Mouse (Mus musculus) forebrain, embryonic 13.5 days (tissue): ENCODE results near the gene Tmod3. TPM values are rescaled to one million over a fixed set of nuclear protein-coding genes. Genes with fewer than 3 reads are reported as not detected.
"Not testable (repeated sequence)": the region's sequence is repeated elsewhere in the genome, so short reads cannot be mapped to it uniquely, and the experiment has no call there.

Experiments used
- ATAC-seq: fragments of 200-750 bp; cut with Nextera tagmentation; 2 replicates; pipeline ENCODE4 v1.8.0; 2017
- H3K27ac ChIP-seq: fragments of 300-500 bp; sonication (generic); 2 replicates; pipeline ENCODE4 v1.5.1; 2015; ENCODE audit warnings: inconsistent platforms, mild to moderate bottlenecking, moderate library complexity
- H3K27me3 ChIP-seq: fragments of 300-500 bp; sonication (generic); 2 replicates; pipeline ENCODE4 v1.6.1; 2015; ENCODE audit warnings: mild to moderate bottlenecking, inconsistent platforms
- H3K36me3 ChIP-seq: fragments of 300-500 bp; sonication (generic); 2 replicates; pipeline ENCODE4 v1.6.1; 2015; ENCODE audit warnings: mild to moderate bottlenecking, inconsistent platforms; ENCODE audit not compliant: poor library complexity, severe bottlenecking
- H3K4me1 ChIP-seq: fragments of 300-500 bp; sonication (generic); 2 replicates; pipeline ENCODE4 v1.6.1; 2015; ENCODE audit warnings: inconsistent platforms
- H3K4me2 ChIP-seq: fragments of 300-500 bp; sonication (generic); 2 replicates; pipeline ENCODE4 v1.6.1; 2015; ENCODE audit warnings: inconsistent platforms, mild to moderate bottlenecking, moderate library complexity
- H3K4me3 ChIP-seq: fragments of 300-500 bp; sonication (generic); 2 replicates; pipeline ENCODE4 v1.5.1; 2015; ENCODE audit warnings: mild to moderate bottlenecking, inconsistent platforms
- H3K9ac ChIP-seq: fragments of 300-500 bp; sonication (generic); 2 replicates; pipeline ENCODE4 v1.6.1; 2015; ENCODE audit warnings: mild to moderate bottlenecking, inconsistent platforms
- H3K9me3 ChIP-seq: fragments of 300-500 bp; sonication (generic); replicated peaks from 2 replicates; pipeline ENCODE4 v1.6.1; 2016; ENCODE audit warnings: inconsistent platforms
- WGBS: fragments of 180-500 bp; shearing (Covaris S2); methylation state at CpG from one replicate; pipeline ENCODE4 v1.1.7; 2015; 5-methylcytosine and 5-hydroxymethylcytosine counted together
- polyA plus RNA-seq: library from polyadenylated mRNA; unstranded; fragments of >200 nt; fragmentation: Nextera tagmentation; extraction: Ambion mirVana; gene quantifications from 2 replicates; pipeline ENCODE4 v1.2.1, GENCODE M21; 2015

The Tmod3 gene
- polyA plus RNA-seq, 1 experiment from 2014 or later, result 101 TPM

DNA sequence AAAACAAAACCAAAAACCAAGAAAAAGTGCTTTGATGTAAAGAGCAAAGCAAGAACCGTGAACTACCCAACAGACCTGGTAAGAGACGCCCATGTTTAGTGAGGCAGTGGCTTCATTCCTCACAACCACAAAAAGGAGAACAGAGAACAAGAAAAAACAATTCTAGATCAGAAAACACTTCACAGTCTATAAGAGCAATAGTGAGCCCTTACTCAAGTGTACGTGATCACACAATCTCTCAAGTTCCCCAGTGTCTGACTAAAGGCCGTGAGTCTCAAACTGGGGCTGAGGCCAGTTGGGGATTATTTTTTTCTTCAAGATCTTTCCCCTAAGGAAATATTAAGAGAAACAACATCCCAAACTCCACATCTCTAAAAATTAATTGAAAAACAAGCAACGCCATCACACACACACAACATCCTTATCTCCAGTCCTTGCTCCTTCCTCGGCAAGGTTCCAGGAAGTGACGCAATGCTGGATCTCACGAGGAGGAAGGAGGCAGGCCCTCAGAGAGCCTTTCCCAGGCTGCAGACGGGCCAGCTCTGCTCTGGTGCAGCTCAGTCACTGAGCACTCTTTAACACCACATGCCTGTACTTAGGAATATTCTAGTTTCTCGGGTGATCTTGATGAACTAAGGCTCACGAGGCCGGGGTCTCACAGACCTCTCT is 12.4 kb downstream of the Tmod3 start:
- ATAC-seq, result no peak
- no peak overlapping the region for H3K9ac ChIP-seq
- no peaks in the 10 kb centered on the region for H3K36me3 ChIP-seq
- no peak overlapping the region for H3K27ac ChIP-seq
- no peak overlapping the region for H3K4me2 ChIP-seq
- no peak overlapping the region for H3K4me3 ChIP-seq
- H3K4me1 ChIP-seq, result peaks cover 14% of the 10 kb centered on the region
- peaks cover 7% of the 10 kb centered on the region for H3K9me3 ChIP-seq
- no peaks in the 10 kb centered on the region for H3K27me3 ChIP-seq
- 85% methylated on average over 12 of the region's 12 CpGs for WGBS

GRCm38 (mm10) chr9:75545514-75545913 is 13.9 kb downstream of the Tmod3 start:
- no peak overlapping the region for H3K9ac ChIP-seq
- WGBS, result 93% methylated on average over 8 of the region's 8 CpGs
- H3K36me3 ChIP-seq, result no peaks in the 10 kb centered on the region
- no peaks in the 10 kb centered on the region for H3K27me3 ChIP-seq
- H3K27ac ChIP-seq, result no peak overlapping the region
- ATAC-seq, result no peak
- peaks cover 14% of the 10 kb centered on the region for H3K4me1 ChIP-seq
- H3K4me2 ChIP-seq, result no peak overlapping the region
- no peak overlapping the region for H3K4me3 ChIP-seq
- peaks cover 3% of the 10 kb centered on the region for H3K9me3 ChIP-seq

DNA sequence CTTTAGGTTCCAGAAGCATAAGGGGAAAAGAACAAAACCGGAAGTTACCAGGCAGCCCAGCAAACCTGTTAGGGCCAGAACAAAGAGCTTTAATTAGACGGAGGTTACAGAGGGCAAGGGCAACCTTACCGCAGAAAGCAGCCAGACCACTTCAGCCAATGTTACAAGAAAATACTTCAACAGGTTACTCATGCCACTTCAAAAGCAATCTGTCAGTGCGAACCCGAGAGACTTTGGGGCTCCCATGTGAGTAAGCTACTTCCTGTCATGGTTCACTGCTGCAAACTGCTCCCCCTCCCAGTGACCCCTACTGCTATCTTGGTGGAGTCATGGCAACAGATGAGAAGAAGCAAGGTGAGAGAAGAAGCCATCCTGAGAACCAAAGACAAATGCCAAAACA is 18.0 kb downstream of the Tmod3 start:
- no peaks in the 10 kb centered on the region for H3K36me3 ChIP-seq
- peaks cover 17% of the 10 kb centered on the region for H3K4me1 ChIP-seq
- H3K9ac ChIP-seq, result no peak overlapping the region
- no peak overlapping the region for H3K4me2 ChIP-seq
- 13% methylated on average over 5 of the region's 5 CpGs for WGBS
- no peak overlapping the region for H3K4me3 ChIP-seq
- no peaks in the 10 kb centered on the region for H3K9me3 ChIP-seq
- no peak overlapping the region for H3K27ac ChIP-seq
- no peak for ATAC-seq
- H3K27me3 ChIP-seq, result no peaks in the 10 kb centered on the region

- H3K27ac ChIP-seq, result no peak overlapping the region
- peaks cover 17% of the 10 kb centered on the region for H3K4me1 ChIP-seq
Observed at GRCm38 (mm10) chr9:75536422-75536821, 23.0 kb downstream of the Tmod3 start.

GRCm38 (mm10) chr9:75534431-75534962 is 25.0 kb downstream of the Tmod3 start:
- Histone ChIP-seq H3K9ac (no peak overlapping the region), H3K4me3 (no peak overlapping the region), H3K4me1 (peaks cover 14% of the 10 kb centered on the region), H3K27me3 (no peaks in the 10 kb centered on the region), H3K4me2 (no peak overlapping the region), H3K27ac (no peak overlapping the region), H3K36me3 (peaks cover 7% of the 10 kb centered on the region), H3K9me3 (no peaks in the 10 kb centered on the region)
- WGBS, result 91% methylated on average over 8 of the region's 8 CpGs
- no peak for ATAC-seq

More at GRCm38 (mm10) chr9:75536422-75536821, 23.0 kb downstream of the Tmod3 start:
- Histone ChIP-seq H3K4me3 (no peak overlapping the region), H3K9ac (no peak overlapping the region), H3K9me3 (no peaks in the 10 kb centered on the region), H3K27me3 (no peaks in the 10 kb centered on the region), H3K4me2 (no peak overlapping the region), H3K36me3 (no peaks in the 10 kb centered on the region)
- 59% methylated on average over 1 of the region's 1 CpGs for WGBS
- ATAC-seq, result no peak

DNA sequence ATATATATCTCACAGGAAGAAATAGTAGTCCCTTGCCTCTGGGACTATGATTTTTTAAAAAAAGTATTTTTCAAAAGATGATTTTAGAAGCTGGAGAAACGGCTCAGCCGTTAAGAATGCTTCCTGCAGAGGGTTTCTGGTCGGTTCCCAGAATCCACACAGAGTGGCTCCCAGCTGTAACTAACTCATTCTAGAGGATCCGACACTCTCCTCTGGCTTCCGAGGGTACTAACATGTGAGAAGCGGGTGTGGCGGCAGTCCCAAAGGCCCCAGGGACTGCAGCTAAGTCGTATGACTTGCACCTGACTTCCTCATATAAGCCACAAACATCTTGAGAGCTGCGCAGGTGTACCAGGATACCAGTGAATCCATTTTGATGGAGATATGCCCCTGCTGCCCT is 26.5 kb downstream of the Tmod3 start:
- ATAC-seq, H3K4me3 ChIP-seq, H3K4me2 ChIP-seq, H3K27me3 ChIP-seq, H3K27ac ChIP-seq, H3K9me3 ChIP-seq, H3K9ac ChIP-seq: not testable (repeated sequence)
- H3K4me1 ChIP-seq, result peaks cover 18% of the 10 kb centered on the region
- WGBS, result 82% methylated on average over 9 of the region's 9 CpGs
- peaks cover 15% of the 10 kb centered on the region for H3K36me3 ChIP-seq

GRCm38 (mm10) chr9:75532461-75532860 is 27.0 kb downstream of the Tmod3 start:
- Histone ChIP-seq H3K4me1 (peaks cover 20% of the 10 kb centered on the region), H3K27ac (no peak overlapping the region), H3K27me3 (no peaks in the 10 kb centered on the region), H3K9ac (no peak overlapping the region), H3K4me3 (no peak overlapping the region), H3K9me3 (no peaks in the 10 kb centered on the region), H3K4me2 (no peak overlapping the region), H3K36me3 (peaks cover 16% of the 10 kb centered on the region)
- 96% methylated on average over 7 of the region's 7 CpGs for WGBS
- ATAC-seq, result no peak

- Histone ChIP-seq H3K27me3 (no peaks in the 10 kb centered on the region), H3K4me2 (no peak overlapping the region), H3K9ac (no peak overlapping the region), H3K4me3 (no peak overlapping the region), H3K36me3 (peaks cover 16% of the 10 kb centered on the region), H3K27ac (no peak overlapping the region), H3K4me1 (peaks cover 14% of the 10 kb centered on the region), H3K9me3 (no peaks in the 10 kb centered on the region)
- no peak for ATAC-seq
- WGBS, result 55% methylated on average over 5 of the region's 5 CpGs
Observed at GRCm38 (mm10) chr9:75529358-75529757, 30.1 kb downstream of the Tmod3 start.

GRCm38 (mm10) chr9:75528096-75528495 is 31.4 kb downstream of the Tmod3 start:
- Histone ChIP-seq H3K27ac (no peak overlapping the region), H3K4me3 (no peak overlapping the region), H3K9ac (no peak overlapping the region), H3K4me2 (no peak overlapping the region), H3K27me3 (no peaks in the 10 kb centered on the region), H3K9me3 (no peaks in the 10 kb centered on the region), H3K36me3 (peaks cover 16% of the 10 kb centered on the region), H3K4me1 (peaks cover 17% of the 10 kb centered on the region)
- no peak for ATAC-seq
- WGBS, result 96% methylated on average over 9 of the region's 9 CpGs

DNA sequence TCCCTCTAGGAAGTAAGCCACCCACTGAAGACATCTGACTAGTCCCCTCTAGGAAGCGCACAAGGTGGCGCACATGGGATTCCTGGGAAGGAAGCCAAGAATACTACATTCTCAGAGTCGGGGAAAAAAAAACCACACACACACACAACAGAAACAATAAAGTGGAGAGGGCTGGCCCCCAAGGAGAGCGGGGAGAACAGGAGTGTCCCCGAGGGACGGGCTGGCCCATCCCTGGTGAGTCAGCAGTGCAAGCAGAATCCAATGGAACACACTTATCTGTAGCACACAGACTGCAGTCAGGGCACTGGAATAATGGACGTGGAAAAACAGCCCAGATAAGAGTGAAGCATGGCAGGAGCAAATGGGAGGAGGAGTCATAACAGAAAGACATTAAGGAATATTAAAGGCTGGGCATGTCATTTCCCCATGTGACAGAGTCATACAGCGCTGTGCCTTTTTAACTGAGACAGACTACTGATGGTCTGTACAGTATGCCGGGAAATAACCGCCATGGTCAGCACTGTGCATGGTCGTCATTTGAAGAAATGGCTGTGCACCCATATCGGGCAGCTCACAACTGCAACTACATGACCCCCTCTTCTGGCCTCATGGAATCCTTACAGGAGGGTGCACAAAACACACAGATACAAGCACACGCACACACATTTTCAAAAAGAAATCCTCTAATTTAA is 31.9 kb downstream of the Tmod3 start:
- no peaks in the 10 kb centered on the region for H3K9me3 ChIP-seq
- no peak for ATAC-seq
- H3K4me3 ChIP-seq, result no peak overlapping the region
- no peak overlapping the region for H3K4me2 ChIP-seq
- no peaks in the 10 kb centered on the region for H3K27me3 ChIP-seq
- H3K27ac ChIP-seq, result peak overlapping the region; percentile 14; the same call in 1 of the 2 replicates
- 76% methylated on average over 13 of the region's 13 CpGs for WGBS
- peaks cover 17% of the 10 kb centered on the region for H3K4me1 ChIP-seq
- H3K36me3 ChIP-seq, result peaks cover 16% of the 10 kb centered on the region
- H3K9ac ChIP-seq, result no peak overlapping the region

- WGBS, result 11% methylated on average over 6 of the region's 6 CpGs
- Histone ChIP-seq H3K4me1 (peaks cover 7% of the 10 kb centered on the region), H3K9me3 (no peaks in the 10 kb centered on the region), H3K27me3 (no peaks in the 10 kb centered on the region), H3K4me2 (no peak overlapping the region), H3K27ac (no peak overlapping the region), H3K4me3 (no peak overlapping the region), H3K9ac (no peak overlapping the region), H3K36me3 (peaks cover 6% of the 10 kb centered on the region)
- peak; percentile 58; the same call in 1 of the 2 replicates for ATAC-seq
Observed at GRCm38 (mm10) chr9:75523646-75524045, 35.8 kb downstream of the Tmod3 start.

GRCm38 (mm10) chr9:75522217-75522616 is 37.2 kb downstream of the Tmod3 start:
- Histone ChIP-seq H3K9ac (no peak overlapping the region), H3K4me1 (peaks cover 4% of the 10 kb centered on the region; the same call in 1 of the 2 replicates)
- no peak for ATAC-seq

More at GRCm38 (mm10) chr9:75522217-75522616, 37.2 kb downstream of the Tmod3 start:
- Histone ChIP-seq H3K27ac (no peak overlapping the region), H3K36me3 (no peaks in the 10 kb centered on the region), H3K4me3 (no peak overlapping the region), H3K9me3 (no peaks in the 10 kb centered on the region), H3K27me3 (no peaks in the 10 kb centered on the region), H3K4me2 (no peak overlapping the region)
- WGBS, result 79% methylated on average over 2 of the region's 2 CpGs
